13 mouse cellular contexts compared by ENCODE assay signal in genomic region chr19:25351257-25351955, GRCm38 (mm10).
A peak's percentile ranks its signal among the peaks of the same experiment; 100 is the strongest.
DNase-seq lines count a peak whose midpoint lies in the region; ATAC-seq lines count a peak whose summit lies in the region.
"Had no signal": no experiment of that assay in that cellular context is flagged by ENCODE, and none has a peak within 500 bp of the region (broad histone marks: within the 10 kb centered on the region; RNA-seq: fewer than 3 reads in every experiment).

No protein-coding gene starts in this region.

- H3K36me3 ChIP-seq in embryonic facial prominence, embryonic 14.5 days (ENCODE audit: control insufficient read depth, insufficient read depth, low read length), result no peaks in the 10 kb centered on the region
- no peaks in the 10 kb centered on the region for H3K36me3 ChIP-seq in embryonic facial prominence, embryonic 10.5 days (replicated peaks)
- H3K36me3 ChIP-seq in kidney, embryonic 15.5 days, result no peaks in the 10 kb centered on the region
- H3K36me3 ChIP-seq: G1E had no signal

- H3K9me3 ChIP-seq in embryonic facial prominence, embryonic 14.5 days (ENCODE audit: control insufficient read depth, low read length), result no peaks in the 10 kb centered on the region
- no peaks in the 10 kb centered on the region for H3K9me3 ChIP-seq in embryonic facial prominence, embryonic 10.5 days
- H3K9me3 ChIP-seq in kidney, embryonic 15.5 days (replicated peaks), result no peaks in the 10 kb centered on the region

- no peak overlapping the region for H3K9ac ChIP-seq in embryonic facial prominence, embryonic 14.5 days (ENCODE audit: low read depth, low read length)
- H3K9ac ChIP-seq in kidney, embryonic 15.5 days, result no peak overlapping the region

- peak; percentile 57 for ATAC-seq in embryonic facial prominence, embryonic 14.5 days (ENCODE audit: low read depth)
- no peak for ATAC-seq in kidney, embryonic 15.5 days (replicated peaks; ENCODE audit: low FRiP score)
- ATAC-seq: activated CD4-positive, CD25-positive, alpha-beta regulatory T cell, adult 4 months had no signal

- no peak overlapping the region for H3K4me3 ChIP-seq in embryonic facial prominence, embryonic 14.5 days (ENCODE audit: low read depth, low read length)
- H3K4me3 ChIP-seq in embryonic facial prominence, embryonic 10.5 days, result no peak overlapping the region
- no peak overlapping the region for H3K4me3 ChIP-seq in kidney, embryonic 15.5 days (replicated peaks)
- H3K4me3 ChIP-seq: heart, adult 2 months had no signal

- H3K4me1 ChIP-seq in embryonic facial prominence, embryonic 14.5 days (ENCODE audit: control insufficient read depth, insufficient read depth, low read length), result peaks cover 5% of the 10 kb centered on the region; the same call in 1 of the 2 replicates
- H3K4me1 ChIP-seq in embryonic facial prominence, embryonic 10.5 days, result peaks cover 11% of the 10 kb centered on the region
- H3K4me1 ChIP-seq in kidney, embryonic 15.5 days, result peaks cover 18% of the 10 kb centered on the region

- no peak for DNase-seq in embryonic facial prominence, embryonic 14.5 days (ENCODE audit: low spot score)
- DNase-seq in embryonic facial prominence, embryonic 10.5 days (ENCODE audit: low spot score), result no peak
- DNase-seq in kidney, postnatal 25 days, result no peak
- DNase-seq in right cerebral cortex, adult 2 months (ENCODE audit: low spot score in 2 of 2), result peak; percentile 25
- no peak for DNase-seq in right cerebral cortex, postnatal 36 days (ENCODE audit: low spot score in 2 of 2)
- DNase-seq in embryo, embryonic 9.5 days (ENCODE audit: extremely low spot score), result no peak
- DNase-seq in gastrocnemius, adult 18-20 months (ENCODE audit: low spot score), result no peak
- DNase-seq: heart, adult 2 months; kidney, adult 8-10 months; lung, adult 2 months had no signal

- 46% methylated on average over 15 of the region's 15 CpGs for WGBS in embryonic facial prominence, embryonic 14.5 days
- WGBS in embryonic facial prominence, embryonic 10.5 days, result 80% methylated on average over 15 of the region's 15 CpGs
- WGBS in kidney, embryonic 15.5 days, result 32% methylated on average over 15 of the region's 15 CpGs

- H3K27ac ChIP-seq in embryonic facial prominence, embryonic 14.5 days (replicated peaks; ENCODE audit: low read depth, low read length), result no peak overlapping the region
- H3K27ac ChIP-seq in embryonic facial prominence, embryonic 10.5 days (replicated peaks), result no peak overlapping the region
- H3K27ac ChIP-seq in kidney, embryonic 15.5 days, result no peak overlapping the region
- H3K27ac ChIP-seq: heart, adult 2 months had no signal

- no peaks in the 10 kb centered on the region for H3K27me3 ChIP-seq in embryonic facial prominence, embryonic 14.5 days (replicated peaks; ENCODE audit: control insufficient read depth, insufficient read depth, low read length)
- H3K27me3 ChIP-seq in embryonic facial prominence, embryonic 10.5 days (replicated peaks; ENCODE audit: low read depth, poor library complexity, severe bottlenecking), result no peaks in the 10 kb centered on the region
- no peaks in the 10 kb centered on the region for H3K27me3 ChIP-seq in kidney, embryonic 15.5 days

- no peak overlapping the region for H3K4me2 ChIP-seq in embryonic facial prominence, embryonic 14.5 days (ENCODE audit: low read depth, low read length)
- H3K4me2 ChIP-seq in kidney, embryonic 15.5 days, result peak overlapping the region; percentile 27; the same call in 1 of the 2 replicates

Comparison
In these comparisons a context has a peak if more than half of its experiments do, and no peak if none do; other contexts are left out.
1. DNase-seq: peak in right cerebral cortex, adult 2 months (2 of 2); none in embryonic facial prominence, embryonic 14.5 days (single experiment), embryonic facial prominence, embryonic 10.5 days (single experiment), kidney, postnatal 25 days (0 of 2), right cerebral cortex, postnatal 36 days (0 of 2), embryo, embryonic 9.5 days (single experiment) and gastrocnemius, adult 18-20 months (single experiment).